Mouse (Mus musculus): ENCODE measurements around the gene Havcr2. TPM values are rescaled to one million over a fixed set of nuclear protein-coding genes. Genes with fewer than 3 reads are reported as not detected.

Havcr2 gene
- polyA plus RNA-seq, 1 experiment from 2014 or later, result 0.21 TPM

GRCm38 (mm10) chr11:46447644-46448484, 6.9 kb upstream of the Havcr2 start:
- 75% methylated on average over 13 of the region's 13 CpGs for WGBS

GRCm38 (mm10) chr11:46449461-46450080, 5.2 kb upstream of the Havcr2 start:
- Histone ChIP-seq H3K9me3 (ENCODE audit: control insufficient read depth) (no peaks in the 10 kb centered on the region), H3K4me2 (replicated peaks; ENCODE audit: low read depth) (no peak overlapping the region), H3K9ac (ENCODE audit: low read depth, low read length) (no peak overlapping the region), H3K36me3 (ENCODE audit: control insufficient read depth, insufficient read depth) (no peaks in the 10 kb centered on the region), H3K27ac (ENCODE audit: low read depth, low read length) (no peak overlapping the region), H3K4me1 (replicated peaks; ENCODE audit: control insufficient read depth, insufficient read depth, low read length) (no peaks in the 10 kb centered on the region), H3K27me3 (replicated peaks; ENCODE audit: control insufficient read depth, insufficient read depth, low read length) (no peaks in the 10 kb centered on the region), H3K4me3 (ENCODE audit: low read depth, low read length) (no peak overlapping the region)
- 75% methylated on average over 11 of the region's 11 CpGs for WGBS
- no peak for ATAC-seq
- no peak for TF ChIP-seq CTCF (IDR thresholded peaks at IDR 0.05; ENCODE audit: low read depth)

More at GRCm38 (mm10) chr11:46447644-46448484, 6.9 kb upstream of the Havcr2 start:
- Histone ChIP-seq H3K4me1 (replicated peaks; ENCODE audit: control insufficient read depth, insufficient read depth, low read length) (no peaks in the 10 kb centered on the region), H3K4me3 (ENCODE audit: low read depth, low read length) (no peak overlapping the region), H3K36me3 (ENCODE audit: control insufficient read depth, insufficient read depth) (0 out of 2 replicates have a peak, but pooled peaks cover 3% of the 10 kb centered on the region), H3K9ac (ENCODE audit: low read depth, low read length) (no peak overlapping the region), H3K9me3 (ENCODE audit: control insufficient read depth) (no peaks in the 10 kb centered on the region), H3K4me2 (replicated peaks; ENCODE audit: low read depth) (no peak overlapping the region), H3K27me3 (replicated peaks; ENCODE audit: control insufficient read depth, insufficient read depth, low read length) (no peaks in the 10 kb centered on the region), H3K27ac (ENCODE audit: low read depth, low read length) (no peak overlapping the region)
- no peak for TF ChIP-seq CTCF (IDR thresholded peaks at IDR 0.05; ENCODE audit: low read depth)
- no peak for ATAC-seq

GRCm38 (mm10) chr11:46459960-46460359, 5.2 kb downstream of the Havcr2 start:
- 71% methylated on average over 3 of the region's 3 CpGs for WGBS
- H3K27me3 ChIP-seq (replicated peaks; ENCODE audit: control insufficient read depth, insufficient read depth, low read length), result no peaks in the 10 kb centered on the region
- no peaks in the 10 kb centered on the region for H3K36me3 ChIP-seq (ENCODE audit: control insufficient read depth, insufficient read depth)
- H3K4me2 ChIP-seq (replicated peaks; ENCODE audit: low read depth), result no peak overlapping the region
- no peak overlapping the region for H3K4me3 ChIP-seq (ENCODE audit: low read depth, low read length)
- no peaks in the 10 kb centered on the region for H3K9me3 ChIP-seq (ENCODE audit: control insufficient read depth)
- no peaks in the 10 kb centered on the region for H3K4me1 ChIP-seq (replicated peaks; ENCODE audit: control insufficient read depth, insufficient read depth, low read length)
- ATAC-seq, result no peak
- H3K9ac ChIP-seq (ENCODE audit: low read depth, low read length), result no peak overlapping the region
- no peak overlapping the region for H3K27ac ChIP-seq (ENCODE audit: low read depth, low read length)
- no peak for TF ChIP-seq CTCF (IDR thresholded peaks at IDR 0.05; ENCODE audit: low read depth)

GRCm38 (mm10) chr11:46461362-46461761, 6.6 kb downstream of the Havcr2 start:
- no peak overlapping the region for H3K27ac ChIP-seq (ENCODE audit: low read depth, low read length)
- no peaks in the 10 kb centered on the region for H3K36me3 ChIP-seq (ENCODE audit: control insufficient read depth, insufficient read depth)
- no peaks in the 10 kb centered on the region for H3K9me3 ChIP-seq (ENCODE audit: control insufficient read depth)
- WGBS, result 53% methylated on average over 5 of the region's 5 CpGs
- no peak overlapping the region for H3K4me2 ChIP-seq (replicated peaks; ENCODE audit: low read depth)
- no peaks in the 10 kb centered on the region for H3K27me3 ChIP-seq (replicated peaks; ENCODE audit: control insufficient read depth, insufficient read depth, low read length)
- ATAC-seq, result no peak
- no peak for TF ChIP-seq CTCF (IDR thresholded peaks at IDR 0.05; ENCODE audit: low read depth)
- H3K4me1 ChIP-seq (replicated peaks; ENCODE audit: control insufficient read depth, insufficient read depth, low read length), result no peaks in the 10 kb centered on the region
- no peak overlapping the region for H3K4me3 ChIP-seq (ENCODE audit: low read depth, low read length)
- H3K9ac ChIP-seq (ENCODE audit: low read depth, low read length), result no peak overlapping the region

GRCm38 (mm10) chr11:46461931-46462330, 7.2 kb downstream of the Havcr2 start:
- Histone ChIP-seq H3K27ac (ENCODE audit: low read depth, low read length) (no peak overlapping the region), H3K27me3 (replicated peaks; ENCODE audit: control insufficient read depth, insufficient read depth, low read length) (no peaks in the 10 kb centered on the region)
- 41% methylated on average over 5 of the region's 5 CpGs for WGBS

GRCm38 (mm10) chr11:46466878-46467277, 12.1 kb downstream of the Havcr2 start:
- Histone ChIP-seq H3K27ac (ENCODE audit: low read depth, low read length) (no peak overlapping the region), H3K4me3 (ENCODE audit: low read depth, low read length) (no peak overlapping the region), H3K4me1 (replicated peaks; ENCODE audit: control insufficient read depth, insufficient read depth, low read length) (no peaks in the 10 kb centered on the region), H3K9me3 (ENCODE audit: control insufficient read depth) (no peaks in the 10 kb centered on the region), H3K4me2 (replicated peaks; ENCODE audit: low read depth) (no peak overlapping the region), H3K9ac (ENCODE audit: low read depth, low read length) (no peak overlapping the region), H3K27me3 (replicated peaks; ENCODE audit: control insufficient read depth, insufficient read depth, low read length) (no peaks in the 10 kb centered on the region), H3K36me3 (ENCODE audit: control insufficient read depth, insufficient read depth) (no peaks in the 10 kb centered on the region)
- 87% methylated on average over 2 of the region's 2 CpGs for WGBS
- TF ChIP-seq CTCF (IDR thresholded peaks at IDR 0.05; ENCODE audit: low read depth), result no peak
- ATAC-seq, result no peak

More at GRCm38 (mm10) chr11:46461931-46462330, 7.2 kb downstream of the Havcr2 start:
- H3K4me3 ChIP-seq (ENCODE audit: low read depth, low read length), result no peak overlapping the region
- H3K4me2 ChIP-seq (replicated peaks; ENCODE audit: low read depth), result no peak overlapping the region
- no peak overlapping the region for H3K9ac ChIP-seq (ENCODE audit: low read depth, low read length)
- no peaks in the 10 kb centered on the region for H3K36me3 ChIP-seq (ENCODE audit: control insufficient read depth, insufficient read depth)
- H3K9me3 ChIP-seq (ENCODE audit: control insufficient read depth), result no peaks in the 10 kb centered on the region
- no peak for ATAC-seq
- no peaks in the 10 kb centered on the region for H3K4me1 ChIP-seq (replicated peaks; ENCODE audit: control insufficient read depth, insufficient read depth, low read length)
- no peak for TF ChIP-seq CTCF (IDR thresholded peaks at IDR 0.05; ENCODE audit: low read depth)
